Mouse (Mus musculus): ENCODE data around the gene Prpf38b.

Gene Prpf38b

DNA sequence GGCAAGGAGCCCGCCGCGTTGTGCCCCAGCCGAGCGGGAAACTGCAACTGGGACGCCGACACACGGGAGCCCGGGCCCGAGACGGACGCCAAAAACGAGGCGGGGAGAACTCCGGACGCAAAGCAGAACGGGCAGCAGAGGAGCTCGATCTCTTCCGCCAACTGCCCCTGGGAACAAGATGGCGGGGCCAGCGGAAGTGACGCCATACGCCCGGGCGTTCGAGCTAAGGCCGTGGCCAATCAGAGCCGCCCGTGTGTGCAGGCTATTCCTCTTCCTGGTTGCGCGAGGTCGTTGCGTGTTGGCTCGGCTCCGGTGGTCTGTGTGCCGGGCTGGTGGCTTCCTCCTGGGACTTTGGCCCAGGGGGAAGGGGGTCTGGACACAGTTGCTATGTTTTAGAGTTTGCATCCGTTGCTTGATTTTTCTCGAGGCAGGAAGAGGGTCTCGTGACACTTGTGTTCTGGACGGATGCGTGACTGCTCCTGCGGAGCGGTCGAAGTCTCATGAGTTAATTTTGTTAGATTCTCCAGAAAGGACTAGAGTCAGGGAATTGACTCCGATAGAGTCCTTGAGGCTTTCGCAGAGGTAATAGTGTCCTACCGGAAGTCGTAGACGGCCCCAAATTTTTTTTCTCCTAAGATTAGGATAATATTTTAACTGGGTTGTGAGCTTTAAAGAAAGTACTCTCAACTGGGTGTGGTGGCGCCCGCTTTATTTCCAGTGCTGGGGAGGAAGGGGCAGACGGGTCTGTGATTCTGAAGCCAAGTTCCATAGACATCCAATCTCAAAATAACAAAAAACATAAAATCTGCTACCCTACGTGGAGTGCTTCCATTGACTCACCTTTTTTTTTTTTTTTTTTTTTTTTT lies at the start of gene Prpf38b:
Gene Prpf38b, minus strand, starts transcription at position 180 of the 866 bp plus-strand sequence.
- peak; percentile 95 to 97 for DNase-seq

DNA sequence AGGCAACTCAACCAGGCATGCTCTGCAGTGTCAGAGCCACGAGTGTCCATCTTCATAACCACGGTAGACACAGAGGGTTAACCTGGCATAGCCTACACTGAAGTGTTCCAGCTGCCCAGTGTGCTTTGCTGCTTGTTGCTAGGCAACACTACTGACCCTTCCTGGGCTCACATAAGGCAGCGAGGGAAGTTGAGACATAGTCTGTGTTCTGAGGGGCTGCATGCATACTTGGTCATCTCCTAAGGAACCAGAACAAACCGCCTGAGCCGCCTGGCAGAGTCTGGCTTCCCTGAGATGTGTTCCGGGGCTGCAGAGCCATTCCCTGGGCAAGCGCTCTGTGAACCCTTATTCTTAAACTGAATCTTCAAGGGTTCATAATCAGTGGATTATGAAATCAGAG lies 49.7 kb upstream of the Prpf38b start:
- peak; percentile 53 to 62 for DNase-seq

DNA sequence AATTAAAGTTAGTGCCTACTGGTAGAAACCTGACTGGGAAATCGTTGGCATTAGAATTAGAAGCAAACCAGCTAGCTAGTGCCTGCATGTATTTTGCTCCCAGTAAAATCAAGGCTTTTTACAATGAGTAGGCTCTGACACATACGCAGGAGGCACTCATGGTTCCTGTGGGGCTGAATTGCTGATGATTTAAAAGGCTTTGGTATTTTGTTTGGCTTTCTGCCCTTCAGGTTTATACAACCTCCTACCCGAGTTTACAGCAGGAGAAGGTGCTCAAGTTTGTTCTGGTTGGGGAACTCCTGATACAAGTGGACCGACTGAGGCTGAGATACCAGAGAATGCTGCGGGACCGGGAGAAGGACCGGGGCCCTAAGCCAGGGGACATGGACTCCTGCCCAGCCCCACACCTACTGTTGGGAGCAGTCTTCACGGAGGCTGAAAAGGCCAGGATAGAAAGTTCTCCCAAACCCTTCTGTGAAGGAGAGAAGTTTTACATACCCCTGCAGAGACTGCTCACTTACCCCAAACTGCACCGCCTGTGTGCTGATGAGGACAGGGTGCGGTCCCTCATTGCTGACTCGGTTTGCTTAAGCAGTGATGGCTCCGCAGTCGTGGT lies 48.3 kb upstream of the Prpf38b start:
- peak; percentile 27 to 34 for DNase-seq

DNA sequence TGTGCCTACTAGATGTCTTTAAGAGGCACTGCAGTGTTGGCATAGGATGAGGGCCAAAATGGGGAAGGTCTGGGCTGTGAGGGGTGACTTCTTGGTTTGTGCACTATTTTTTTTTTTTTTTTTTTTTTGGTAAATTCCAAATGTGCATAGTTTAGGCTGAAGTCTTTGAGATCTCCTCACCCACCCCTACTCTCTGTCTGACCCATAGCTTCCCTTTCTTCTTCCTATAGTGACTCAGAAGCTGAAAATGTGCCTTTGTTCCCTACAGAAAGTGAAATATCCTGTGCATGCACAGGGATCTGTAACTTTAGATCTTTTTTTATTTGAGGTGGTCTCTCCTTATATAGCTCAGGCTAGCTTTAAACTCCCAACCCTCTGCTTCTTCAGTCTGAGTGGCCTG lies 46.4 kb upstream of the Prpf38b start:
- DNase-seq, result no peak

DNA sequence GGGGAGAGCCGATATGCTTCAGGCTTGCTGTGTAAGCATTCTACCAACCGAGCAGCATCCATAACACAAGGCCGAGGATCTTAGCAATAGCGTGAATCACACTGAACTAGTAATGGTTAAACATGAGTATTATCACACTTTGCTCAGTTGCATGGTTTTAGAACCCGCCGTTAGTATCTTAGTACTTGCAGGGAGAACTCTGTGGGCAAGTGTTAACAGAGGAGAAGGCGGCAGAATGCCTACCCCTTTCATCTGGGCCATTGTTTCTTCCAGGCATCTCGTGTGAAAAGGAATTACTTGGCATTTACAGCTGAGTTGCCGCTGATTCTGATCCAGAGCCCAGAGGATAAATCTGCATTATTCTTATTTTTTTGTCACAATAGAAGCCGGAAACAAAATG lies 29.5 kb upstream of the Prpf38b start:
- DNase-seq, result no peak

DNA sequence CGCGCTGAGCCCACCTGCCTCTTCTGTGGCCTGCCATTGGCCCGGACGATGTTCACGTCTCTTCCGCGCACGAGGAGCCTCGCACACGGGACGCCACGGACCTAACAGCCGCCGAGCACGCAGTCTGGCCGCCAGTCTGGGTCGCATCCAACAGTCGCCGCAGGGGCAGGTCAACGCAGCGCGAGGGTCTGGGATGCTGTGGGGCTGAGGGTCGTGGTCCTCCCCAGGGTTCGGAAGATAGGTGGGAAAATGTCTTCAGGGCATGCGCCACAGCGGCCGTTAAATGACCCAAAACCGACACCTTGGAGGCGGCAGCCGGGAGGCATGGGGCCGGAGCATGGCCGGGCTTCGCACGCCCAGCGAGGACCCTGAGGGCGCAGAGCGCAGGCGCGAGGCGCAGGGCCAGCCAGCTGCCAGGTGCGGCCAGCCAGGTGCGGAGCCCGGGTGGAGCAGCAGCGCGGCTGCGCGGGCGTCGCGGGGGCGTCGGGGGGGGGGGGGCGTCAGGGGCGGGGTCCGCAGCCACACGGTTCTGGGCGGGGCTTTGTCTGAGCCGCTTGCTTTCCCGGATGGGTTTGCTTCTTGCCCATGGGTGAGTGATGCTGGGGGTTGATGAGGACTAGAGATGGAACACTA lies 28.6 kb upstream of the Prpf38b start, which contains the start of gene Gm9857:
Gene Gm9857, minus strand, starts transcription at position 445 of the 633 bp plus-strand sequence.
- DNase-seq, result peak; percentile 55

DNA sequence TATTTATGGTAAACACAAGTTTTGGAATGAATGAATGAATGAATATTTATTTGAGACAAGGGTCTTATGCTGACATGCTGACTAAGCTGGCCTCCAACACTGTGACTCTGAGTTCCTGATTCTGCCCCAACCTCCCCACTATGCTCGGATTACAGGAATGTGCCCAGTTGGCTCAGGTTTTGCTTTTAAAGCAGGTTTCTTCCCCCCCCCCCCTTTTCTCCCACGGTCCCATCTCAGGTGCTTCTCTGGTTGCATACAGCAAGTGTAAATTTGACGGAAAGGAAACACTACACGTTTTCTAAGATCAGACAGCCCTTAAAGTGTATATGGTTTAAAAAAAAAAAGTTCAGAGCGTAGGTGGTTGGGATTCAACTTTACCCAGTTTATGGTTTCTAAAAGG lies 28.0 kb upstream of the Prpf38b start, which contains the start of gene Henmt1:
Gene Henmt1, plus strand, starts transcription at position 301 of the 400 bp plus-strand sequence.
- no peak for DNase-seq

DNA sequence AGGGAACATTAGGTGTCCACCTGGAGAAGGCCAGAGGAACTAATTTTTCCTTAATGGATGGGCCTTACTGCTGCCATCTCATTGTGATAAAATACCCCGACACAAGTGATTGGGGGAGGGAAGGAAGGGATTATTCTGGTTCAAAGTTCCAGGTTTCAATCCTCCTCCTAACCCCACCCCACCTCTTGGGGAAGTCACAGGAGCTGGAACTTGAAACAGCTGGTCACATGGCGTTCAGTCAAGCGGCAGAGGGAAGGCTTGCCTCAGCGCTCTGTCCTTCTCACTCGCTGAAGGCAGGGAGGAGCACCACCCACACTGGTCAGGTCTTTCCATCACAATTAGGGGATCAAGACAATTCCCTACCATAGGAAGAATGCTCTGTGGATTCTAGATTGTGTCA lies 27.2 kb upstream of the Prpf38b start:
- no peak for DNase-seq

DNA sequence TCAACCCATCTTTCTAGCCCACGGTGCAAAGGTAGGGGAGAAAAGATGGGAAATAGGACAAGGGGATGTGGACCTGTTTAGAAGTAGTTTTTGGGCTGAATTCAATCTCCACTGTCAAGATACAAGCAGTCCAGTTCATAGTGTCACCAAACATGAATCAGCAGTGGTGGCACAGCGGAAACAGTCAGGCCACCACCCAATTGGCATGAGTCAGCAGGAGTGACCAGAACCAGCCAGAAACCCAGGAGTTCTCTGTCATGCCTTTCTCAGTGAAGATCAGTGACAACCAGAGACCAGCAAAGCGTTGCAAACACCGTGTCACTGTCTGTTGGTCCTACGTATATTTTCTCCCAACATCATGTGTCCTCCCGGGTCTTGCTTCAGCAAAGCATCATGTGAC lies 22.0 kb upstream of the Prpf38b start:
- DNase-seq, result no peak

DNA sequence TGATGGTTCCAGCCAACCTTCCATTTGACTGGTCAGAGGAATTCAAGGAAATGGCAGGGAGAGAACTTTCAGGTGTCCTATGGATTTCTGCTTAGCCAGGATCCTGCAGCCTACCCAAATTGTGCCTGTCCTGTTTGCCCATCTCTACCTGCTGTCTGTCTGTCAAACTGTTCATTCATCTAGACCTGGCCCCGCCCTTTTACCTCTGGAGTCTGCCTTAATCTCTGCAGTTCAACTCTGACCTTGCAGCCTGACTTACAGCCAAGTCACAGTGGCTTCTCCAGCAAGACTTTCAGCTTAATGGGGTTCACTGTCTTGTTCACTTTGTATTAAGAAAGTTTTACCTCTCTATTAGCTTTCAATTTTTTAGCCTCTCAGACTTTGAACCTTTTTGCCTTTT lies 14.8 kb upstream of the Prpf38b start:
- no peak for DNase-seq

DNA sequence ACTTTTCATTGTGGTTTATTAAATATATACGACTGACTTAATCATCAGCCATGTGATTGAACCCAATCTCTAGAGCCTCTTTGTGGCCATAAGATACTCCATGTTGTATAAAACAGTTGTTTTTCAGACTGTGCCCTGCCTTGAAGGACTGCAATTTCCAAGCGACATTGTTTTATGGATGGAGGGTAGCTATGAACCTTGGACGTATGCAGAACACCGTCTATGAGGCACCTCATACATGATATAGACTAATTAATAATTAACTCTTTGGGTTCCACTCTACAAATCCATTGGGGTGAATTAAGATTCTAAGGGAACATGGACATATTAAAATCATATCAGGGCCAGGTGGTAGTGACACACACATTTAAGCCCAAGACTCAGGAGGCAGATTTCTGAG lies 14.2 kb upstream of the Prpf38b start:
- no peak for DNase-seq

DNA sequence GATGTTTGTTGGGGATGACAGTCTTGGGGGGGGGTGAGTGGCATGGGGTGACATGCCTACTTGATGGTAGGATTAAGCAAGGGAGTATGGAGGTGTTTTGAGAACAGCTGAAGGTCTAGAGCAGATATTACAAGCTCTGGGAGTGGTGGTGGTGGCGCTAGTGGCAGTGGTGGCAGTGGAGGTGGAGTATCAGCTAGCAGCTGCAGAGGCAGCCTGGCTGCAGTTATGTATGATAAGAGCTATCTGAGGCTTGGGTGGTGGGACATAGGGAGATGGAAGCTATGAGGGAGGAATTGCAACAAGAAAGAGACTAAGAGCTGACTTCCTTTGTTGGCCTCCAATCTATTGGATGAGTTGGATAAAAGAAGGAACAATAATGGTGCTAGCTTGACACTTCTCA lies 10.3 kb upstream of the Prpf38b start:
- no peak for DNase-seq

DNA sequence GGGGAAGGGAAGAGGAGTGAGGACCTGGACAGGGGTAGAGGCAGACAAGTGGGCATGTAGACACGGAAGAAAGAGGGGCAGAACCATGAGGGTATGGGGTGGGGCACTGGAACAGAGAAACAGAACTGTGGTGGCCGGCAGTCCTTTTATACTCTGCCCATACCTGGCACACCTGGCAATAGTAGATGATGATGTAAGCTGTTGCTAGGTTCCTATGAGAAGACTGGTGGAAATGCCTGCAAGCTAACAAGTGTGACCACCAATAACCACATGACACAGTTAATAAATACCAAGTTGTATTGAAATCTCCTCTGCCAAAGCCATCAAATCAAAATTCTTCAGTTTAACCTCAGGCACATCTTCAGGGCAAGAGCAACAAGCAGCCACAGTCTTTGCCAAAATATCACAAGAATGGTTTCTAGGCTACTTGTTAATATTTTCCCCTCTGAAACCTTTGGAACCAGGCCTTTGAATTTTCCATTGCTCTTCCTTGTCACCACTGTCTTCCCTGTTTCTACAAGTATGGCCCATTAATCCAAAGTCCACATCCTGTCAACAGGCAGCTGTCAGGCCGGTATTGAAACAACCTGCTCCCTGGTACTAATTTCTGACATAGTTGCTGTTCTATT lies 9.0 kb upstream of the Prpf38b start:
- DNase-seq, result no peak

DNA sequence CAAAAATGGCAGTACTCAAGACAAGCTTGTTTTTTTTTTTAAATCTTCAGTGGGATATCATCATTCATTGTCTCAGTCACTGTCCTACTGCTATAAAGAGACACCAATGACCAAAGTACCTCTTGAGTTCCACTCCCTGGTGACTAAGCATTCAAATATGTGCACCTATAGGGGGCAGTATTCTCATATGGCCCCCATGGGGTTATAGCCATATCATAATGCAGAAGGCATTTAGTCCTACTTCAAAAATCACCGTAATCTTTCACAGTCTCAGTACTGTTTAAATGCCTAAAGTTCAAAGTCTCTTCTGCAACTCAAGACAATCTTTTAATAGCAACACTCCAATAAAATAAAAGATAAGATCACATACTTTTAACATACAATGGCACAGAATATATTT lies 7.3 kb upstream of the Prpf38b start:
- DNase-seq, result no peak

DNA sequence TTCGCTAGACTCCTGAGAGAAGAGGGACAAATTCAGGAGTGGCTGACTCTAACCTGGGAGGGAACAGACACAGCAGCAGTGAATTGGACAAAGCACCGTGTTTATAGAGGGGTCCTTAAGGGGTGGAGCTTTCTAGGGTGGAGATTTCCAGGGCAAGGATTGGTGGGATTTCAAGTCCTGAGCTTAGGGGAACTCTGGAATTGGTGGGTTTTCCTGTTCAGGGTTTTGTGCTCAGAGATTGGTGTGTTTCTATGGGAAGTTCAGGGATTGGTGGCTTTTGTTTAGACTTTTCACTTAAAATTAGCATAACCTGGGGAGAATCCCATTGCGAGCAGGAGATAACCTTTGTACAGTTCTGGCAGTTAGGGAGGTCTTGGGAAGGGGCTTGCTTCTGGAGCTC lies 6.5 kb upstream of the Prpf38b start:
- no peak for DNase-seq

DNA sequence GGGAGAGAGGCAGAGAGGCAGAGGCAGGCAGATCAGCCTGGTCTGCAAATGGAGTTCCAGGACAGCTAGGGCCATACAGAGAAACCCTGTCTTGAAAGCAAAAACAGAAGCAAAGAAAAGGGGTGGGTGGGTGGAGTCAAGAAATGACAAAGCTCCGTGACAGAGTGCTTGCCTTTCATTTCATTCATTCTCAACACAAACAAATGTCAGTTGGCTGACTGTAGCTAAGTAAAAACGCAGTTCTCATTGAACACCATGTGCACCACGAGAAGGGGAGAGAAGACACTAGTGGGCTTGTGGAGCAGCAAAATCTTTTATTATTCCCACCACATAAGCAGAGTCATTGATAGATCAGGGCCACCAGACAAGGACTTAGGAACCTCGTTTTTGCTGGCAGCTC lies 5.3 kb upstream of the Prpf38b start:
- no peak for DNase-seq

DNA sequence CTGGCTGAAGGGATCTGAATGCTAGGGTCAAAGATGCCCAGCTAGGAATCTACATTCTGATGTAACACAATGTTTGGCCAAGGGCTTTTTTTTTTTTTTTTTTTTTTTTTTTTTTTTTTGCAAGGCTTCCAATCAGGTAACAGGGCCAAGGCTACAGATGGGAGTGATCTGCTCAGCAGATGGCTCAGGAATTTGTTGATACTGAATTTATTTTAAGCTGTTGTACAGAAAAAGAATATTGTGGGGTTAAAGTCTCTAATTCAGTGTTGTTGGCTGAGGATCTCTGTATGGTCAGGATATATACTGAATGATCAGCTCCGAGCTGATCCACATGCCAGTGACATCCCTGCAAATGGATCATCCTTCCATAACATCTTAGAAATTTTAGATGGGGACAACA lies 4.5 kb upstream of the Prpf38b start:
- peak; percentile 26 to 67 for DNase-seq

DNA sequence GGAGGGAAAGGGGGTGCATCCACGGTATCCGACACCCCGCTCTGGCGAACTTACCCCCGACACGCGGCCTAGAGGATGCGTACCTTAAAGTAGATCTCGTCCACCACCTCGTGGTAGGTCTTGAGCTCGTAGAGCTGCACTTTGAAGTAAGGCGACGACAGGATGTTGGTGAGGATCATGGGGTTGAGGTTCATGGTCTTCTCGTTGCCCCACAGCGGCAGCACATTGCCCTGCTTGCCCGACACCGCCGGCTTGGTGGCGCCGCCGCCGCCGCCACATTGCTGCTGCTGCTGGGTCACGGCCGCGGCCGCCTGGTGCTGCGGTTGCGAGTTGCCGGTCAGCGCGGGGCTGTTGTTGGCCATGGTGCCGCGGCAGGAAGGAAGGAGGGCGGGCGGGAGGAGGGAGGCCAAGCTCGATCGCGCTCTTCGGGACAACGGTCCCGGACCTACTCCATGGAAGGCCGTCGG lies 413 bp downstream of the Prpf38b start:
- DNase-seq, result peak in 1 of 2 experiments; percentile 72

DNA sequence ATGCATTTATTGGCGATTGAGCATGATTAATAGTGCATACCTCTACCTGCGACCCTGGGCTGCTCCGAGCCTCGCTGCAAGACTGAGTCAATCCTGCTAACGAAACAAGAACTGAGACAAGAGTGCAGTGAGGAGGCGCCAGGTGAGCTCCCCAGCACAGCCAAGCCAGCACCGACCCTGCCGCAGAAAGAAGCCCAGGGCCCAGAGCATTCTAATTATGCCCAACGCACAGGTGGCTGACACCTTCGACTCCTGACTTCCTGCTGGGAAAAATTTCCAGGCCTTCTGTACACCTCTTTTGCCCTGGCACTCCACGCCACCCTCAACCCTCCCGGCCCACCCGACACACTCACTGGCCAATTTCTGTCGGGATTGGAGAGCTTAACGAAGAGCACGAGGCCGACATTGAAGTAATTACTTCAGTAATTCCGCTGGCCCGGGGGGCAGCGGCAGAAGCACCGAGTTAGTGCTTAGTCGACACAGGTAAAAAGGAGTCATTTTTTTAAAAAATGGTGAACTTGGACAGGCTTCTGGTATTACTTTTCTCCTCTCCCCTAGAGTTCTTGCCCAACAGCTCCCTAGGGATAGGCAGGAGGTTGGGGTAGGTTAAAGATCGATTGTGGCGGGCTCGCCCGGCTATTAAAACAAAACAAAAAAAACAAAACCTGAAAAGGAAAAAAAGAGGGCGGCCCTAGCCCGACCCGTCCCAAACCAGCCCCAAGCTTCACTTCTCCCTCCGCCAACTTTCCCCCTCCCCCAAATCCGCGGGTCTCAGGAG lies 1.0 kb downstream of the Prpf38b start:
- DNase-seq, result peak; percentile 73 to 86

DNA sequence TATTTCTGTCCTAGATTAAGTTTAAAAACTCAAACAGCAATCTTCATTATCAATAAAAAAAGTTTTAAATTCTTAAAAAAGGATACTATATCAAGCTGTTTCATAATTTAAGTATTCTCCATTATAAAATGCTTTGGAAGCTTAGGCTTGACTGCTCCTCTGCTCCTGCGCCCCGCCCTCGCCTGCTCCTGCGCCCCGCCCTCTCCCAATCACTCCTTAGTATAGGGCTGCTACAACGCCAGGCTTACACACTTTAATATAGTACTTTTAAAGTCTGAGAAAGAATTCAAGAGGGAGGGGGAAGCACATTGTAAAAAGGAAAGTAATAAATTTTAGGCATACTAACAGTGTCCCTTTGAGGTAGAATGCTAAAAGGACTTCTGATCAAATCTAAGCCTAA lies 8.6 kb downstream of the Prpf38b start:
- DNase-seq, result no peak

DNA sequence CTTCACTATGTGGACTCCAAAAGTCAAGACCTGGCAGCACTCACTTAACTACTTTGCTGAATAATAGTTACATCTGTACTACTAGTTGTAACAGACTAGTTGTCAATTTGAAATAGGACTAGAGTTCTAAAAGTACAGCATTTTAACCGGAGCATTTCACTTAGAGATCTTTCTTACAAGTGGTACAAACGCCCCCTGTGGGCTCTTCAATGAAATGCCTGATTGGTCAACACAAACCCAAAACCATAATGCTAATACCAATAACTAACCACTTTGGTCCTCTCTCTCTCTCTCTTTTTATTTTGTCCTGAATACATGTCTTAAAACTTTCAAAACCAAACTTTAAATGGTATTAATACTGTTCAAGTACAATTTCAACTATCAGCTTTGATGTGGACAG lies 9.5 kb downstream of the Prpf38b start:
- no peak for DNase-seq

DNA sequence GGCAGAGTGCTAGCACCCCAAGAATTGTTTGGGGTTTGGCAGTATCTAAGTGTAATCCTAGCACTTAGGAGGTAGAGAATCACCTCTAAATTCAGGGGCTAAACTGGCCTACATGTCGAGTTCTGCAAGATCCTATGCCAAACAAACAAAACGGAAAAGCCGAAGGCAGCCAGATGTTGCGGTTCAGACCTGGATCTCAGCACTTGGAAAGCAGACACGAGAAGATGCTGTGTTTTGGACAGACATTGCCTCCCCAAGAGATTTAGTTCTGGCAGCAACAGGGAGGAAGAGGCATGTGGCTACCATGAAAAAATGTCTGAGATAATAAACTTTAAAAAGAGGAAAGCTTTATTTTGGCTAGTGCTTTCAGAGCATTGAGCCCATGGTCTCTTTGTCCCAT lies 10.8 kb downstream of the Prpf38b start:
- DNase-seq, result no peak

Data from cerebellum, postnatal 14 days (tissue).